Mouse (Mus musculus): ENCODE measurements at regions not wholly inside any gene's neighbourhood (a gene's known extent, or its start where the extent isn't known, plus 50 kb on each side); places are given as distances from the start of the nearest gene placed in this dataset.

DNA sequence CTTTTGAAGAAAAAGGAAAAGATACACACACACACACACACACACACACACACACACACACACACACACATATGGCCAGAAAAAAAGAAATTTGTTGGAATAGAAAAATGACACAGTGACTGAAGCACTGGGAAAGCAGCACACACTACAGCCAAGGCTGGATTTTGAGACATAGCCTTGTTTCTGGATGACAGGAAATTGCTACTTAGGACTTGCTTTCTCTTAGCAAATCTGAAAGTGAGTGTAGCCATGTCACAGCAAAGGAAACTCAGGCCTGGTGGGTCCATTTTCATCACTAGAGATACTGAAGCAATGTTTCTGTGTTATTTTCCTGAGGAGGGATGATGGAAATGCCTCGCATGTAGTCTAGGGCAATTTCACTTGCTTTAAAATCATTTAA, 271.3 kb upstream of the Gpc5 start:
- TF ChIP-seq CTCF (IDR thresholded peaks at IDR 0.05; ENCODE audit: insufficient read depth, low read length) (no peak), POLR2A (IDR thresholded peaks at IDR 0.05; ENCODE audit: borderline replicate concordance, extremely low read depth, low read depth, low read length) (no peak)
